Mouse (Mus musculus): ENCODE data around the gene Vamp1.
"Not testable (repeated sequence)": the region's sequence is repeated elsewhere in the genome, so short reads cannot be mapped to it uniquely, and the experiment has no call there.

Gene Vamp1

GRCm38 (mm10) chr6:125244551-125244950 is 29.2 kb downstream of the Vamp1 start:
- in situ Hi-C loops (cut with MseI, MboI), result no loop called here

GRCm38 (mm10) chr6:125252285-125252684 is 36.9 kb downstream of the Vamp1 start:
- in situ Hi-C loops (cut with MseI, MboI), result no loop called here

- in situ Hi-C loops (cut with MseI, MboI), result no loop called here
Observed at GRCm38 (mm10) chr6:125252711-125253110, 37.4 kb downstream of the Vamp1 start.

- in situ Hi-C loops (cut with MseI, MboI), result no loop called here
Observed at GRCm38 (mm10) chr6:125253863-125254715, 38.7 kb downstream of the Vamp1 start.

- in situ Hi-C loops (cut with MseI, MboI), result no loop called here
Observed at GRCm38 (mm10) chr6:125255516-125256044, 40.2 kb downstream of the Vamp1 start.

GRCm38 (mm10) chr6:125256222-125256966 is 41.0 kb downstream of the Vamp1 start:
- in situ Hi-C loops (cut with MseI, MboI), result no loop called here

GRCm38 (mm10) chr6:125260006-125260555 is 44.7 kb downstream of the Vamp1 start:
- in situ Hi-C loops (cut with MseI, MboI), result no loop called here

- in situ Hi-C loops (cut with MseI, MboI), result no loop called here
Observed at GRCm38 (mm10) chr6:125264219-125264618, 48.9 kb downstream of the Vamp1 start.

- in situ Hi-C loops (cut with MseI, MboI), result no loop called here
Observed at GRCm38 (mm10) chr6:125265239-125265638, 49.9 kb downstream of the Vamp1 start.

GRCm38 (mm10) chr6:125266091-125266490 is 50.7 kb downstream of the Vamp1 start:
- in situ Hi-C loops (cut with MseI, MboI), result no loop called here

GRCm38 (mm10) chr6:125266600-125266999 is 51.2 kb downstream of the Vamp1 start:
- in situ Hi-C loops (cut with MseI, MboI), result not testable (repeated sequence)

GRCm38 (mm10) chr6:125267469-125267868 is 52.1 kb downstream of the Vamp1 start:
- in situ Hi-C loops (cut with MseI, MboI), result no loop called here

- in situ Hi-C loops (cut with MseI, MboI), result no loop called here
Observed at GRCm38 (mm10) chr6:125268799-125269198, 53.4 kb downstream of the Vamp1 start.

GRCm38 (mm10) chr6:125271455-125272227 is 56.3 kb downstream of the Vamp1 start:
- in situ Hi-C loops (cut with MseI, MboI), result loop anchor here in 1 of 2 experiments (5.0 to 10.0 kb wide), 2 partner anchors 54 to 93 kb away; partner anchors contain the start of gene Vamp1

GRCm38 (mm10) chr6:125272228-125272785 is 57.0 kb downstream of the Vamp1 start:
- in situ Hi-C loops (cut with MseI, MboI), result loop anchor here in 1 of 2 experiments (5.0 to 10.0 kb wide), 2 partner anchors 55 to 92 kb away; partner anchors contain the start of gene Vamp1

GRCm38 (mm10) chr6:125274841-125275563 is 59.7 kb downstream of the Vamp1 start:
- in situ Hi-C loops (cut with MseI, MboI), result loop anchor here in 1 of 2 experiments (5.0 to 10.0 kb wide), 2 partner anchors 58 to 90 kb away; partner anchors contain the start of gene Vamp1

GRCm38 (mm10) chr6:125279729-125280128 is 64.4 kb downstream of the Vamp1 start:
- in situ Hi-C loops (cut with MseI, MboI), result loop anchor here in 1 of 2 experiments (10.0 kb wide), 1 partner anchor 85 kb away; no protein-coding TSS in a partner anchor

GRCm38 (mm10) chr6:125282721-125283120 is 67.4 kb downstream of the Vamp1 start:
- in situ Hi-C loops (cut with MseI, MboI), result not testable (repeated sequence)

- in situ Hi-C loops (cut with MseI, MboI), result no loop called here
Observed at GRCm38 (mm10) chr6:125284250-125284649, 68.9 kb downstream of the Vamp1 start.

GRCm38 (mm10) chr6:125284751-125285150 is 69.4 kb downstream of the Vamp1 start:
- in situ Hi-C loops (cut with MseI, MboI), result no loop called here

Data from mouse trophoblast stem cell (cell line).